Mouse (Mus musculus): ENCODE results near the gene Tpcn2. TPM values are rescaled to one million over a fixed set of nuclear protein-coding genes. Genes with fewer than 3 reads are reported as not detected.
A peak's percentile ranks its signal among the peaks of the same experiment; 100 is the strongest.

Gene Tpcn2
- total and polyA plus RNA-seq, 3 experiments, result 3.7 to 7.3 (median 7.2) TPM

- H3K4me2 ChIP-seq (ENCODE audit: insufficient read depth, low read depth, poor library complexity, severe bottlenecking), result peak overlapping the region; percentile 77
- in situ Hi-C loops (cut with MboI; ENCODE audit: low pct_ligation_motif_present, low pct_unique_long_range_greater_than_20kb, low sequenced_read_pairs) (no loop called here), dilution Hi-C loops (cut with MboI; ENCODE audit: extremely low pct_ligation_motif_present, extremely low pct_unique_long_range_greater_than_20kb, low sequenced_read_pairs) (no loop called here)
- peaks cover 11 to 18% of the 10 kb centered on the region in 2 experiments for H3K36me3 ChIP-seq (replicated peaks in 1 of 2; ENCODE audit: control insufficient read depth in 1 of 2, insufficient read depth in 1 of 2, low read length in 1 of 2)
- peaks cover 13% of the 10 kb centered on the region for H3K27me3 ChIP-seq (replicated peaks)
- no peak overlapping the region for H3K9ac ChIP-seq (ENCODE audit: insufficient read depth, low read depth)
- H3K27ac ChIP-seq (ENCODE audit: insufficient read depth, low read depth), result no peak overlapping the region
- no peaks in the 10 kb centered on the region for H3K79me2 ChIP-seq (replicated peaks; ENCODE audit: control insufficient read depth, extremely low read depth, insufficient read depth, poor library complexity, severe bottlenecking)
- peaks cover 7 to 31% of the 10 kb centered on the region in 2 experiments for H3K4me1 ChIP-seq (ENCODE audit: control insufficient read depth in 1 of 2, insufficient read depth in 2 of 2)
- H3K9me3 ChIP-seq (replicated peaks; ENCODE audit: low read length), result no peaks in the 10 kb centered on the region
- DNase-seq (ENCODE audit: extremely low read depth), result no peak
- no peak for TF ChIP-seq ZKSCAN1 (IDR thresholded peaks at IDR 0.05; ENCODE audit: borderline replicate concordance, low read depth, low read length)
- no peak for TF ChIP-seq NRF1 (IDR thresholded peaks at IDR 0.05; ENCODE audit: low read depth, low read length)
- TF ChIP-seq MAZ (IDR thresholded peaks at IDR 0.05; ENCODE audit: low read depth, low read length), result no peak
- no peak for TF ChIP-seq ZNF384 (IDR thresholded peaks at IDR 0.05; ENCODE audit: low read depth, low read length)
- no peak for TF ChIP-seq TCF12 (IDR thresholded peaks at IDR 0.05; ENCODE audit: low read depth, low read length)
- no peak for TF ChIP-seq KAT2A (IDR thresholded peaks at IDR 0.05; ENCODE audit: insufficient replicate concordance, low read length)
- TF ChIP-seq TBP (conservative IDR thresholded peaks at IDR 0.05; ENCODE audit: low read depth, low read length), result no peak
- no peak for TF ChIP-seq PAX5 (IDR thresholded peaks at IDR 0.05; ENCODE audit: low read length)
- no peak for TF ChIP-seq UBTF (IDR thresholded peaks at IDR 0.05; ENCODE audit: low read depth, low read length)
- TF ChIP-seq BHLHE40 (IDR thresholded peaks at IDR 0.05; ENCODE audit: low read depth, low read length), result no peak
- no peak for TF ChIP-seq MXI1 (IDR thresholded peaks at IDR 0.05; ENCODE audit: low read depth, low read length)
- TF ChIP-seq USF1 (IDR thresholded peaks at IDR 0.05; ENCODE audit: low read depth, low read length), result no peak
- no peak for TF ChIP-seq RAD21 (IDR thresholded peaks at IDR 0.05; ENCODE audit: low read depth, low read length)
- no peak for TF ChIP-seq MAX (IDR thresholded peaks at IDR 0.05; ENCODE audit: low read length)
- TF ChIP-seq EP300 (IDR thresholded peaks at IDR 0.05; ENCODE audit: low read length), result no peak
- TF ChIP-seq MYC (IDR thresholded peaks at IDR 0.05; ENCODE audit: low read depth, low read length), result no peak
- TF ChIP-seq GABPA (IDR thresholded peaks at IDR 0.05; ENCODE audit: insufficient replicate concordance, low read depth, low read length), result no peak
- TF ChIP-seq POLR2AphosphoS2 (IDR thresholded peaks at IDR 0.05; ENCODE audit: low read depth, low read length), result no peak
- H3K4me3 ChIP-seq (replicated peaks in 1 of 3; ENCODE audit: low read depth in 2 of 3, low read length in 2 of 3, poor library complexity in 1 of 3), result peak overlapping the region in 2 of 3 experiments; percentile 37 to 72
These were observed 482 bp upstream of the Tpcn2 start for GRCm38 (mm10) chr7:145284293-145284692.

DNA sequence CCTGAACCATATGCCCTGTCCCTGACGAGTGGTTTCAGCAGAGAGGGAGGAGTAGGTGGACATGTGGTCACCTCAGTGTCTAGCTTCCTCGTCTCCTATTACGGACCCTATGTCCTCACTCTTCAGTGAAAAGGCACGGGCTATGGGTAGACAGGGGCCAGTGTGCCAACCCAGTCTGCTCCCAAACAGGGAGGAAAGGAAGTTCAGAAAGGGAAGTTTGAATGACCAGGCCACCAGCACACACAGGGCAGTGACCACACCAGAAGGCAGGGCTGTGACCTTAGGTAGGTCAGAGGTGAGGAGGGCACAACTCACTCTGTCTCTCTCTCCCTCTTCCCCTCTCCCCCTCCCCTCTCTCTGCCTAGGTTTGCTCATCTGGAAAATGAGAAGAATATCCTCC lies 770 bp downstream of the Tpcn2 start:
- Histone ChIP-seq H3K4me3 (replicated peaks in 1 of 3; ENCODE audit: low read depth in 2 of 3, low read length in 2 of 3, poor library complexity in 1 of 3) (peak overlapping the region; percentile 72 to 94 (median 82)), H3K27ac (ENCODE audit: insufficient read depth, low read depth) (no peak overlapping the region), H3K4me2 (ENCODE audit: insufficient read depth, low read depth, poor library complexity, severe bottlenecking) (peak overlapping the region; percentile 84), H3K9me3 (replicated peaks; ENCODE audit: low read length) (no peaks in the 10 kb centered on the region), H3K36me3 (replicated peaks in 1 of 2; ENCODE audit: control insufficient read depth in 1 of 2, insufficient read depth in 1 of 2, low read length in 1 of 2) (peaks cover 22 to 30% of the 10 kb centered on the region in 2 experiments), H3K79me2 (replicated peaks; ENCODE audit: control insufficient read depth, extremely low read depth, insufficient read depth, poor library complexity, severe bottlenecking) (no peaks in the 10 kb centered on the region), H3K27me3 (replicated peaks) (peaks cover 6% of the 10 kb centered on the region), H3K4me1 (ENCODE audit: control insufficient read depth in 1 of 2, insufficient read depth in 2 of 2) (peaks cover 7 to 31% of the 10 kb centered on the region in 2 experiments), H3K9ac (ENCODE audit: insufficient read depth, low read depth) (peak overlapping the region; percentile 87)
- TF ChIP-seq CTCF (conservative IDR thresholded peaks at IDR 0.05 in 1 of 2, IDR thresholded peaks at IDR 0.05 in 1 of 2; ENCODE audit: low read depth in 2 of 2, low read length in 2 of 2), result no peak
- no peak for TF ChIP-seq TCF12 (IDR thresholded peaks at IDR 0.05; ENCODE audit: low read depth, low read length)
- no peak for TF ChIP-seq KAT2A (IDR thresholded peaks at IDR 0.05; ENCODE audit: insufficient replicate concordance, low read length)
- TF ChIP-seq ZMIZ1 (IDR thresholded peaks at IDR 0.05; ENCODE audit: low read depth, low read length), result no peak
- TF ChIP-seq JUND (conservative IDR thresholded peaks at IDR 0.05; ENCODE audit: low read depth, low read length), result no peak
- dilution Hi-C loops (cut with MboI; ENCODE audit: extremely low pct_ligation_motif_present, extremely low pct_unique_long_range_greater_than_20kb, low sequenced_read_pairs) (no loop called here), in situ Hi-C loops (cut with MboI; ENCODE audit: low pct_ligation_motif_present, low pct_unique_long_range_greater_than_20kb, low sequenced_read_pairs) (no loop called here)
- no peak for DNase-seq (ENCODE audit: extremely low read depth)

All from CH12.LX (cell line).